Mouse (Mus musculus) limb, embryonic 14.5 days (tissue): ENCODE measurements around the gene Ceacam18. TPM values are rescaled to one million over a fixed set of nuclear protein-coding genes. Genes with fewer than 3 reads are reported as not detected.
A peak's percentile ranks its signal among the peaks of the same experiment; 100 is the strongest.

Source experiments
- ATAC-seq: fragments of 200-750 bp; cut with Nextera tagmentation; 2 replicates; pipeline ENCODE4 v1.8.0; 2017; ENCODE audit warnings: low read depth, moderate number of reproducible peaks, moderate TSS enrichment; ENCODE audit not compliant: low FRiP score
- DNase-seq: peaks from one replicate; pipeline ENCODE4 v3.0.0-alpha.2; 2015; ENCODE audit warnings: low spot score
- H3K27ac ChIP-seq: fragments of 300-500 bp; sonication (generic); replicated peaks from 2 replicates; pipeline ENCODE4 v1.5.1; 2014; ENCODE audit warnings: low read depth, mild to moderate bottlenecking, low read length, moderate library complexity, mixed read lengths
- H3K27me3 ChIP-seq: fragments of 300-500 bp; sonication (generic); 2 replicates; pipeline ENCODE4 v1.6.1; 2014; ENCODE audit warnings: low read length, mixed read lengths; ENCODE audit not compliant: control insufficient read depth, insufficient read depth
- H3K36me3 ChIP-seq: fragments of 300-500 bp; sonication (generic); 2 replicates; pipeline ENCODE4 v1.6.1; 2014; ENCODE audit warnings: mild to moderate bottlenecking, low read length, moderate library complexity, mixed read lengths; ENCODE audit not compliant: control insufficient read depth, insufficient read depth
- H3K4me1 ChIP-seq: fragments of 300-500 bp; sonication (generic); 2 replicates; pipeline ENCODE4 v1.6.1; 2014; ENCODE audit warnings: antibody characterized with exemption, low read length, mixed read lengths; ENCODE audit not compliant: control insufficient read depth, insufficient read depth
- H3K4me2 ChIP-seq: fragments of 300-500 bp; sonication (generic); replicated peaks from 2 replicates; pipeline ENCODE4 v1.6.1; 2014; ENCODE audit warnings: low read depth, mild to moderate bottlenecking, low read length, moderate library complexity; ENCODE audit not compliant: severe bottlenecking
- H3K4me3 ChIP-seq: fragments of 300-500 bp; sonication (generic); replicated peaks from 2 replicates; pipeline ENCODE4 v1.5.1; 2014; ENCODE audit warnings: low read length
- H3K9ac ChIP-seq: fragments of 300-500 bp; sonication (generic); 2 replicates; pipeline ENCODE4 v1.6.1; 2014; ENCODE audit warnings: mild to moderate bottlenecking, low read depth, low read length, moderate library complexity; ENCODE audit not compliant: severe bottlenecking
- H3K9me3 ChIP-seq: fragments of 300-500 bp; sonication (generic); 2 replicates; pipeline ENCODE4 v1.6.1; 2016; ENCODE audit warnings: low read length; ENCODE audit not compliant: control insufficient read depth
- POLR2A ChIP-seq: fragments of 200-500 bp; IDR thresholded peaks from 2 replicates; pipeline ENCODE4 v1.8.0; 2012; ENCODE audit warnings: inconsistent platforms, mild to moderate bottlenecking, moderate library complexity, borderline replicate concordance; ENCODE audit not compliant: insufficient read depth, insufficient read length; ENCODE audit errors: extremely low read depth
- WGBS: fragments of 180-500 bp; shearing (Covaris S2); extraction: QIAGEN DNeasy Blood & Tissue Kit; methylation state at CpG from one replicate; pipeline ENCODE4 v1.1.7; 2014; 5-methylcytosine and 5-hydroxymethylcytosine counted together
- polyA plus RNA-seq, 2 experiments: library from polyadenylated mRNA; depleted of rRNA in 1 of 2; stranded (reverse) in 1 of 2; unstranded in 1 of 2; fragments of >200 nt; fragmentation: Nextera tagmentation in 1 of 2; extraction: Ambion mirVana in 1 of 2; gene quantifications; 2 replicates each; pipeline versions ENCODE4 v1.2.1 to v1.2.3; 2012 to 2014

The Ceacam18 gene
- polyA plus RNA-seq (2012; rRNA removed) (not detected in 2 replicates), polyA plus RNA-seq (2014; fragmentation: Nextera tagmentation; extraction: Ambion mirVana) (not detected in 2 replicates)

DNA sequence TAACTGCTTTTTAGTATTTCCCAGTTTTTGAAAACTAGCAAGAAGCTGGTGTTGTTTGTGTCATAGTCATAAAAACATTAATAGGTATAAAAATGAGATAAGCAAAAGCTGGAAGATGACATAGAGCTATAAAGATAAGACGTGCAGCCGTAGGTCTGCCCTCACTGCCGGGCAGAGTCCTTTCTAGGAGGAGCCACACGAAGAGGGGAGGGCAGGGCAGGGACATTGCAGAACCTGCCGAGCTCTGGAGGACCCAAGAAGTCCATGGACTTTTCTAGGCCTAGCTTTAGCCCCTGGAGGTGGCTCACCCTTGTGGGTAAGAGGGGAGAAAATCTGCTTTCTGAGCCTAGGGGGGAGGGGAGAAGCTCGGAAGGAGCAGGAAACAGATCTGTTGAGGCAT, at the start of gene Ceacam18:
Gene Ceacam18 (plus strand): TSS at position 208 of the 400 bp plus-strand sequence.
- Histone ChIP-seq H3K27ac (no peak within 1 kb of the TSS), H3K4me1 (no peaks in the 10 kb centered on the region), H3K4me2 (no peak within 1 kb of the TSS), H3K9me3 (no peaks in the 10 kb centered on the region), H3K27me3 (no peaks in the 10 kb centered on the region), H3K36me3 (no peaks in the 10 kb centered on the region), H3K4me3 (no peak within 1 kb of the TSS), H3K9ac (no peak within 1 kb of the TSS)
- TF ChIP-seq POLR2A: no peak
- 72% methylated on average over 6 of the region's 6 CpGs for WGBS
- ATAC-seq (no peak), DNase-seq (no peak)

DNA sequence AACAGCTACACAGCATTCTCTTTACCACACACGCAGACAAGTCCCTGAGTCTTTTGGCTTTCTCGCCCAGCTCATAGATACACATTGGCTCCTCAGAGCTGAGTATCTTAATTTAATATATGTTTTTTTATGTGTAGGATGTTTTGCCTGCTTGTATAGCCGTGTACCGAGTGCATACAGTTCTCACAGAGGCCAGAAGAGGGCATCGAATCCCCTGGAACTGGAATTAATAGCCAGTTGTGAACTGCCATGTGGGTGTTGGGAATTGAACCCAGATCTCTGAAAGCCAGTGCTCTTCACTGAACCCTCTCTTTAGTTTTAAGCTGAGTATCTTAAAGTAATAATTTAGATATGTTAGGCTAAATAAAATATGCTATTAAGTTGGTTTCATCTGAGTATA, 49.7 kb upstream of the Ceacam18 start:
- no peak overlapping the region for H3K27ac ChIP-seq
- ATAC-seq (no peak), DNase-seq (no peak)
- no peak for TF ChIP-seq POLR2A
- peaks cover 59% of the 10 kb centered on the region for H3K36me3 ChIP-seq
- WGBS: 96% methylated on average over 5 of the region's 5 CpGs
- no peaks in the 10 kb centered on the region for H3K27me3 ChIP-seq
- peaks cover 10% of the 10 kb centered on the region for H3K4me1 ChIP-seq
- no peak overlapping the region for H3K4me3 ChIP-seq
- no peaks in the 10 kb centered on the region for H3K9me3 ChIP-seq
- H3K9ac ChIP-seq: no peak overlapping the region
- H3K4me2 ChIP-seq: no peak overlapping the region

DNA sequence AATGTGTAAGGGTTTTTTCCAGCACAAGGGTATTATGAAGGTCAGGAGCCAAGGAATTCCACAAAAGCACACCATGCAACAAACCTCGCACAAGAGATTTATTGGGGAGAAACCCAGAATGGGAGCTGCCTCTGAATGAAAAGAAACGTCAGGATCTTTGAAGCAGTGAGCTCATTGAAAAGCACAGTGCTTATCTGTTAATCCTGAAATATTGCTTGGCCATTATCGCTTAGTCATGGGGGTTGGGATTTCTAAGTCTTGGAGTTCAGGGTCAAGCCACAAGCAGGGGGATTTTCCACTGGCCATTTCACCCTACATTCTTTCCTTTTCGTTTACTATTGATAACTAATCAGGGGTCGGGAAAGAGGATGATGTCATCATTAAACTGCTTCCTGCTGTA, 32.6 kb upstream of the Ceacam18 start:
- no peak for TF ChIP-seq POLR2A
- H3K27ac ChIP-seq: no peak overlapping the region
- no peaks in the 10 kb centered on the region for H3K27me3 ChIP-seq
- WGBS: 28% methylated on average over 5 of the region's 5 CpGs
- no peak overlapping the region for H3K9ac ChIP-seq
- ATAC-seq (no peak), DNase-seq (no peak)
- no peak overlapping the region for H3K4me2 ChIP-seq
- no peaks in the 10 kb centered on the region for H3K4me1 ChIP-seq
- H3K9me3 ChIP-seq: no peaks in the 10 kb centered on the region
- no peak overlapping the region for H3K4me3 ChIP-seq
- H3K36me3 ChIP-seq: no peaks in the 10 kb centered on the region

DNA sequence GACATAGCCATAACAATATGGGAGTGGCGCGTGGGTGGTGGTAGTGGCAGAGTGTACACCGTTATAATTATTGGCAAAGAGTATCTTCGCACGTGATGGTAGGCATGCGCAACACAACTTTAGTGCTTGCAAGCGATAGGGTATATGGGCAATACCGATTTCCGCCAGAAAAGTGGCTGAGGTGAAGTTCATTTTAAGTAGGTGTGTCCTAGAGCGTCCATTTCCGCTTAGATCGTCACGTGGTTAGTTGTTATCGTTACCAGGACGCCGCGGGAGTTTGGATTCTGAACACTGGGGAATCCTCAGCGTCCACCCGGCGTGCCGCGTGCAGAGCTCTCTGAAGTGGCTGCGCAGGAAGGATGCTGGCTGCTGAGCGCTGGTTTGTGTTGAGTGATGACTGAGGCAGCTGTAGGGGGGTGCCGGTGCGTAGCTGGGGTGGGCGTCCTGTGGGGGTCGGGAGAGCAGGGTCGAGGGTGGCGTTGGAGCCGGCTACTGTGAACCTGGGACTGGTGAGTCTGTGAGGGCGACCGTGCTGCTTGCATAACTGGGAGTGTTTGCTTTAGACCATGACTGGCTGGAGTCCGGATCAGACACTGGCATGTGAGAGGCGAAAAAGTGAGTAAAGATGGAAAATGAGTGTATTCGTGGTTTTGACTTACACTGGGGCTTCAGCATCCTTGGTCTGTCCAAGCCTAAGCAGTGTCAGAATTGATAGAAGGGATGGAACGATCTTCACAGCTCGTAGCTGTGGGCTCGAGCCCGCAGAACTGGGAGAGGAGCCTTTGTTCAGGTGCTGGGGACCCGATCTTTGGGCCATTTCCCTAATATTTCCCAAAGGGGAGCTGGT, 27.4 kb upstream of the Ceacam18 start, which contains the start of gene Zfp819:
Gene Zfp819 (plus strand): TSS at position 274 of the 847 bp plus-strand sequence.
- H3K4me1 ChIP-seq: no peaks in the 10 kb centered on the region
- H3K27me3 ChIP-seq: no peaks in the 10 kb centered on the region
- no peak for TF ChIP-seq POLR2A
- peak; percentile 88 for ATAC-seq
- DNase-seq: peak; percentile 72
- peak within 1 kb of the TSS; percentile 35 for H3K4me3 ChIP-seq
- no peaks in the 10 kb centered on the region for H3K9me3 ChIP-seq
- peak within 1 kb of the TSS; percentile 67 for H3K4me2 ChIP-seq
- no peak within 1 kb of the TSS for H3K27ac ChIP-seq
- no peaks in the 10 kb centered on the region for H3K36me3 ChIP-seq
- WGBS: 19% methylated on average over 41 of the region's 41 CpGs
- peak within 1 kb of the TSS; percentile 48; the same call in 1 of the 2 replicates for H3K9ac ChIP-seq

DNA sequence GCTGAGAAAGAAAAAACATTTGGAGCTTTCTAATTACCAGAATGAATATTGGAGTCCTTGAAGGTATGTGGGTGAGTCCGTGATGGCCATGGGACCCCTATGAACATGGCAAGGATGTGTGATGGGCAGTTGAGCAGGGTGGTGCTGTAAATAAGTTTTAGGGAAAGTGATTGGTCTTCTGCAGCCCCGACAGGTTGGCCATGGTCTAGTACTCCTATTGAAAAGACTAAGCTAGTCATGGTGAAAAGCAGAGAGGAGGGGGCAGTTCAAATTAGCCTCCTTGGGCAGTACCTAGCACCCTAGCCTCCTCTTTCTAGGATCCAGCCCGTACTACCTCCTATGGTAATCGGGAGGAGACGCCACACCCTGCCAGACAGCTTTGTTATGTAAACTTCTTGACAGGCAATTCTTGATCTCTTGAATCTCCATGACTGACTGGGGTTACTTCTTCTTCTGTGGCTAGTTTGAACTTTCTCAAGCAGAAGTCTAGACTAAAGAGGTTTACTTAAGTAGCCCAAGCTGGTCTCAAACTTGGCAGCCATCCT, 26.7 kb upstream of the Ceacam18 start:
- ATAC-seq (no peak), DNase-seq (no peak)
- Histone ChIP-seq H3K9me3 (no peaks in the 10 kb centered on the region), H3K27me3 (no peaks in the 10 kb centered on the region), H3K36me3 (no peaks in the 10 kb centered on the region), H3K4me2 (no peak overlapping the region), H3K4me1 (no peaks in the 10 kb centered on the region), H3K4me3 (no peak overlapping the region), H3K27ac (no peak overlapping the region), H3K9ac (no peak overlapping the region)
- 42% methylated on average over 5 of the region's 5 CpGs for WGBS
- TF ChIP-seq POLR2A: no peak
